Mouse (Mus musculus) central nervous system, embryonic 18 days (tissue): ENCODE data around the gene Trmt44. TPM values are rescaled to one million over a fixed set of nuclear protein-coding genes. Genes with fewer than 3 reads are reported as not detected.

Source experiments
- polyA plus RNA-seq: library from polyadenylated mRNA; depleted of rRNA; stranded (reverse); fragments of >200 nt; gene quantifications from 2 replicates; pipeline ENCODE4 v1.2.3, GENCODE M21; 2012; rRNA removed

Gene Trmt44
- polyA plus RNA-seq, result 7.3 and 7.9 TPM in 2 replicates

GRCm38 (mm10) chr5:35574653-35575599 lies at the start of gene Trmt44:
Gene Trmt44, minus strand, starts transcription at chr5:35575070.

GRCm38 (mm10) chr5:35582445-35583220 lies 7.8 kb upstream of the Trmt44 start, which contains the start of gene Acox3:
Gene Acox3, plus strand, starts transcription at chr5:35583040.

GRCm38 (mm10) chr5:35525469-35526123 lies 49.3 kb downstream of the Trmt44 start, which contains the start of gene Cpz:
Gene Cpz, minus strand, starts transcription at chr5:35525698.

Other genes starting within 250 kb of the Trmt44 start
- gene Hmx1, start 186.0 kb downstream of the Trmt44 start, polyA plus RNA-seq, result 0.12 and 0.43 TPM in 2 replicates
- 1.6 and 3.8 TPM in 2 replicates for gene Cpz, start 49.4 kb downstream of the Trmt44 start, polyA plus RNA-seq
- gene Acox3, start 8.0 kb upstream of the Trmt44 start, polyA plus RNA-seq, result 21.8 and 22.3 TPM in 2 replicates
- gene Htra3, start 104.7 kb upstream of the Trmt44 start, polyA plus RNA-seq, result 8.8 and 9.4 TPM in 2 replicates
- gene Sh3tc1, start 164.9 kb upstream of the Trmt44 start, polyA plus RNA-seq, result 0.88 and 1.0 TPM in 2 replicates
- 35.7 and 35.8 TPM in 2 replicates for gene Ablim2, start 182.8 kb upstream of the Trmt44 start, polyA plus RNA-seq